Mouse (Mus musculus): ENCODE measurements around the gene Mia2.

- TF ChIP-seq CTCF (IDR thresholded peaks at IDR 0.05; ENCODE audit: insufficient read depth, low read length), result no peak
- TF ChIP-seq POLR2A (IDR thresholded peaks at IDR 0.05; ENCODE audit: borderline replicate concordance, extremely low read depth, low read depth, low read length), result no peak
These were observed 2.1 kb upstream of the Mia2 start for GRCm38 (mm10) chr12:59093543-59093942.
